Mouse (Mus musculus) kidney, adult 18-20 months (tissue): ENCODE data around the gene Sec14l1.

Source experiments
- DNase-seq: peaks from one replicate; pipeline ENCODE4 v3.0.0; 2021

Sec14l1 gene

DNA sequence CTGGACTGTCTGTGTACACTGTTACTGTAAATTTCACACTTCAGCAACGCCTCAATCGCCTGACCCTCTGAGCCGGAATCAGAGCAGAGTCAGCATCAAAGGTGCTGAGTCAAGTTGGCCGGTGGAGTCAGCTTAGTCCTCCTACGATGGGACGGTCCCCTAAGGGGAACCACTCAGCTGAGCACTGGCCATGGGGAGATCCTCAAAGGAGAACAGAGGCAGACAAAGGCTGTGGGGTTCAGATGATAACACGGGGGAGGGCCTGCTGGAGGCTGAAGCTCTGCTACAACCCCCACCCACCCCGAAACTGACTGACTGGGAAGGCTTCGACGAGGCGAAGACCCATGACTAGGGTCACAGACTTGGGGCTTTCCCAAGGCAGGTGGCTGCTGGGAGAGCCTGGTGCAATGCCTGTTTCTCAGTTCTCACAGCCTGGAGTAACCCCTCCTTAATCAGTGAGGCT lies 79.5 kb downstream of the Sec14l1 start:
- DNase-seq = no peak

DNA sequence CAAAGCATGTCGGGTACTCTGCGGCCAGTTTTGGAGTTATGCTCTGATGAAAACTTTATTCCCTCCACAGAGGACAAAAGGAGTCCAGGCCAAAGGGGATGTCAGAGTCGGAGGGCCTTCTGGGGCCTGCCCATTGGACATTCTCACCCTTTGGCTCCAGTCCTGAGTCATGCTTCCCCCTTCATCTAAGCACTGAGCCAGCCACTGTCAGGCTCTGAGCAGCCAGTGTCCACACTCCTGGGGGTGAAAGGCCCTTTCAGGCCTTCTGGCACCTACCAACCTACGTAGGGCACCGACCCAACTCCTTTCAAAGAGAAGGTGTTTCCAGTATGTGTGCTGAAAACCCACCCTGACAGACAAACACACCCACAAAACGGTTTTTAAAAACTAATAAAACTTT lies 80.6 kb downstream of the Sec14l1 start:
- DNase-seq = no peak

DNA sequence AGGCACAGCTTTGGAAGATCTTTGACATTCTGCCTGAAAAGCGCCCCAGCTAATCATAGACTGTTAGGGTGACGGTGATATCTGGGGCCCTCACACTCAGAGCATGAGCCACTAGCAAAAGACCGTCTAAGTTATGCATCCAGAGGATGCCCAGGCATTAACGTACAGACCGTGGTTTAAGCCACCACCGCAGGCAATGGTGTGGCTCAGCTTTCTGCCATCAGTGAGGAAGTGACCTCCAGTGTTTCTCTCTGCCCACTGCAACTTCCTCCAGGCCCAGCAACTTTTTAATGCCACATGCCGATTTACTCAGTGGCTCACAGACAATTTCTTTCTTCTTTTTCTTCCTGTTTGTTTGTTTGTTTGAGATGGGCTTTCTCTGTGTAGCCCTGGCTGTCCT lies 81.7 kb downstream of the Sec14l1 start:
- no peak for DNase-seq

DNA sequence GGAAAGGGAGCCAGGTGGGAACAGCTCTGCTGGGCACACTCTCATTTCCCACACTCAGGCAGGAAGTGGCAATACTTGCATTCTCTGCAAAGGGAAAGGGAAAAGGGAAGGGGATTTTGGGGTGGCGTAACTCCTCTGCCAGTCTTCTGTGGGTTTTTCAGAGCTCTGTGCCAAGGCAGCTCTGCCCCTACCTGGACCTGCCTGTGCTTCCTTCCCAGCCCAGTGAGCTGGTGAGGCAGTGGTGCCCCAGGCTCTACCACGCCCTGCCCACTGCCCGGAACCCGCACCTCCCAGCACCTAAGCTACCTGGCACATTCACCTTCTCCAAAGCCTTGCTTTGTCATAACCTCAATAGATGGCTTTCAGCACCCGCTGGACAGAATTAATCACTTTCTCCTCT lies 83.2 kb downstream of the Sec14l1 start:
- DNase-seq = no peak

DNA sequence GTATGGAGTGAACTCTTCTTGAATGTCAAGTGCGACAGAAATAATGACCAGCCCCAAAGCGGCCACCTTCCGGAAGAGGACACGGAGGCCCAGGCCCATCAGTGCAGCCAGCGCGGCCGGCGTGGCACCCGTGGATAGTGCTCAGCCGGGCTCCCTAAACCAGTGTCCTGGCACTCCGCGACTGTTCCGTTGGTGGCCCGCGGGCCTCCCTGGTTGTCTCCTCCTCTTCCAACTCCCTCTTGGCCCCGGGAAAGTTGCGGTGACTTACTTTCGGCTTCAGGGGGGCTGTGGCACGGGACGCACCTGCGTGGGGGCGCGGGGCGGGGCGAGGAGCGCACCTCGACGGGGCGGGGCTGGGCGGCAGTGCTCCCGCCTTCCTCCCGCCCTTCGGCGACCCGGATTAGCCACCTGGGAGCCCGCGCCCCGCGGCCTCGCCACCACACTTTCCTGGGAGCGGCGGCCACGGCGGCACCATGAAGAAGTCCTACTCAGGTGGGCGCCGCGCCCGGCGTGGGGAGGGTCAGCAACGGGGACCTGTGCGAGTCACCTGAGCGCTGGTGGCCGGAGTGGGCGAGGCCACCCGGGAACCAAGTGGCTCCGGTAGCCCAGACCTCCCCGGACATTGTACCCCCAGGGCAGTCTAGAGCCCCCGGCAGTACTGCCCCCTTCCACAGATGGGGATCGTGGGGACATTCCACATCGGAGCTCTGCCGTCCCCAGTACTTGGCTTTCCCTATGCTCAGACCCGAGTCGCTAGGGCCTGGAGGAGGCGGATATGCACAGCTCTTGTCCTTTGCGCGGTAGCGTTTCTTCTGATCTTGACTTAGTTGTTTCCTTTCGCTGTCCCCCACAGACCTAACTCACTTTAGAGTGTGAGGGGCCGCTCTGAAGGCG lies 84.6 kb downstream of the Sec14l1 start, which contains the start of gene Sept9:
Sept9 (plus strand) TSS at position 380 of the 894 bp plus-strand sequence.
- DNase-seq = peak; percentile 78

DNA sequence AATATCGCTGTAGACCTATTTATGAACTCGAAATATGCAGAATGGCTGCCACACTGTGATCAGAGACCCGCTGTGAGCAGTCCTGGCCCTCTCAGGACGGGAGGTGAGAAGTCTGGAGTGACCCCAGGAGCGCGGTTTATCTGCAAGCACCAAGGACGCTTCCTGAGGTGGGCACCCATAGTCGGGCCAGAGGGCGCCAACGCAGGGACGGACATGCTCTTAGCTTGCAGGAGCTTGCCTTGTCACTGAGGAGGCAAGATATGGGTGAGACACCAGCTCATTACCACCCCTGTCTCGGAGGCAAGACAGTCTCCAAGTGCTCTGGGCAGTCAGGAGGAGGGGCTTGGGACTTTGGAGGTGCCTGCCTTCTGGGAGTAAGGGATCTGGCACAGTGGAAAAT lies 86.9 kb downstream of the Sec14l1 start:
- no peak for DNase-seq

DNA sequence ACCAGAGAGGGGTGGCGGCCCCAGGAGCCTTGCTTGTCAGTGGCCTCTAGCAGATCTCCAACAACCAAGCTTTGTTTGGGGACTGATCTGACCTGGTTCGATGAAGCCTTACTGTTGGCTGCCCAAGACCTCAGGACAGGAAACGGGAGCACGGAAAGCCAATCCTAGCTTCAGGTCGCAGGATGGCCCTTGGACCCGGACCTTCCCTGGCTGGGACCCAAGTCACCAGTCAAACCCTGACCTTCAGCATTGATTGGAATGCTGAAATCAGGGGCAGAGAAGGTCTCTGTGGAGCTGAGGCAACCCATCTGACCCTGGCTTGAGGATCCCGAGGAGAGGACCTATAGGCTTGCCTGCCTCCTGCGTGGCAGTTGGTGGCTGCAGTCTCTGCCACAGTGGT lies 89.6 kb downstream of the Sec14l1 start:
- peak; percentile 66 for DNase-seq

DNA sequence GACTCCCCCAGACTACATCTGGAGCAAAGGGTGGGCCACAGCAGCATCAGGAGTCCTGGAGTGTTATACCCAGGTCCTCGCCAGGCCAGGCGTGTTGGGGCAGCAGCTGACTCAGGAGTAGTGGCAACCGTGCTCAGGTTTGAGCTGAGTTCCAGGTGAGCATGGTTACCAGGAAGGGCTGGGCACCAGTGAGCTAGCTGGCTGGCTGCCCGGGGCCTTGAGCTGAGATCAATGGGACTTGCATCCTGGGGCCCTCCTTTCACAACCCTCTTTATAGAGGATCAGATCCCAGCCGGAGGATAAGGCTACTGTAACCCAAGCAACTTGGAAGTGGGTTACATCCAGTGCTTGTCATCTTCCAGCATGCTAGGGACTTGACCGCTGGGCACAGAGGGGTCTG lies 90.1 kb downstream of the Sec14l1 start:
- DNase-seq = peak; percentile 59

DNA sequence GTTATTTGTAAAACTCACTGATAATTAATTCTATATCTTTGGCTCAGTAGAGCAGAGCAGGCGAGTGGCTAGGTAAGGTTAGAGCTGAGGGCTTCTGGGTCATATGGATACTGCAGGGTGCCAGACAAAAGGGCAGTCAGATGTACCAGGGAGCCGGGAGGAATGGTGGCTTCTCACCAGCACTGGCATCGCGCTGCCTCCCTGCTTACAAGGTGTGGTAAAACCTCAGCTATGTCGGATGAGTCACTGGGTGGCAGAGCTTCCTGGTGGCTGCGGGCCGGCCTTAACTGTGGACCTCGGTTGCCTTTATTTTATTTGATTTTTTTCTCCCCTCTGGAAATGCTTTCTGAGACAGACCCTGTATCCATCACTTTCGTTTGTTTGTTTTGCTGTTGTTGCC lies 90.5 kb downstream of the Sec14l1 start:
- DNase-seq = no peak

DNA sequence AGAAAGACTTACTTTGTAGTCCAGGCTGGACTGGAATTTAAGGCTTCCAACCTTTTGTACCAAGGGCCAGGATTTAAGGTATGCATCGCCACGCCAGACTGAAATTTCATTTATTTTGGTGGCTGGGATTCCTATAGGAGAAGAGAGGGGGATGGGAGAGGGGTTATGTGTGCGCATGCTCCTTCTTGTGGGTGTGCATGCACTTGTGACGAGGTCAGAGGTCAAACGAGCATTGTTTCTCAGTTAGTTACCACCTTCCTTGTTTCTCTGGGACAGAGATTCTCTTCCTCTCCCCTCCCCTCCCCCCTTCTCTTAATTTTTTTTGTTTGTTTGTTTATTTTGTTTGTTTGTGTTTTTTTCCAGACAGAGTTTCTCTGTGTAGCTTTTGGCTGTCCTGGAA lies 92.5 kb downstream of the Sec14l1 start:
- DNase-seq = no peak

DNA sequence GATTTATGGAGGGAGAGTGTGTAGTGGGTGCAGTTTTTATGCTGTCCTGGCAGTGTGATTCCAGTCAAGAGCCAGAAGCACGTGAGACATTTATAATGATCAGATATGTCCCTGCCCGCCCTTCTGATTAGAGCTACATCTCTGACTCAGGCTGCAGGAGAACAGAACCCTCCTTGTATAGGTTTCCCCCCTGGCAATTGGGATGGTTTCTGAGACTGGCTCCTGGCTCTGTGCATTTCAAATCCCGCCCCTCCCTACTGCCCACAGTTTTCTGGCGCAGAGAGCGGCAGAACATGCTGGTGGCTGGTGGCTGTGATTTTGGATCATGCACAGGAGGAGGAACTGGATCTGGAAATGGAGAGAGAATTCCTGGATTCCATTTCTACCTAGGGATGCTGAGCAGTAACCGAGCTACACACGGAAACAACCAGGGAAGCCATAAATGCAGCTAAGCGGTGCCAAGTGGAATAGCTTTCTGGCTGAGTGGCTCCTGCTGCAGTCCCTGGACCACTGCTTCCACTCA lies 93.2 kb downstream of the Sec14l1 start:
- no peak for DNase-seq
